Mouse (Mus musculus) liver (tissue): ENCODE data around the gene Wdr60.

Experiments
- DNase-seq: peaks from one replicate; pipeline ENCODE4 v3.0.0-alpha.2; 2020; ENCODE audit warnings: mixed read lengths

Gene Wdr60

DNA sequence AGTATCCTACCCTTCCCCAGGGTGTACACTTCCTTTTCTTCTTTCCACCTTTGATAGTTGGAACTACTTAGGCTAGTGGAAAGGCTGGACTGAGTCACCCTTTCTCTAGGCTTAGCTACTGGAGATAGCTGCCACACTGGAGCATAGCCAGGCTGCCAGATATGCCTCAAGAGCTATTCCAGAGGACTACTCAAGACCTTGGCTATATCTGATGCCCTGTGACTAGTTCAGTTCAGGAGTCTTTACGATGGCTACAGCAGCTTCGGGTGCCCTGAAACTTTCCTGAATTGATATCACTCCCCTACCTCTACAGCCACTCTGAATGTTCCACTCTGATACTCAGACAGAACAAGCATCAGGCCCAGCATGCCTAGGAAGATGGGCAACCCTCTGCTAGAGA is 1.9 kb upstream of the Wdr60 start:
- no peak for DNase-seq

- DNase-seq, result no peak
These were observed 4.5 kb downstream of the Wdr60 start for GRCm38 (mm10) chr12:116258321-116258720.

DNA sequence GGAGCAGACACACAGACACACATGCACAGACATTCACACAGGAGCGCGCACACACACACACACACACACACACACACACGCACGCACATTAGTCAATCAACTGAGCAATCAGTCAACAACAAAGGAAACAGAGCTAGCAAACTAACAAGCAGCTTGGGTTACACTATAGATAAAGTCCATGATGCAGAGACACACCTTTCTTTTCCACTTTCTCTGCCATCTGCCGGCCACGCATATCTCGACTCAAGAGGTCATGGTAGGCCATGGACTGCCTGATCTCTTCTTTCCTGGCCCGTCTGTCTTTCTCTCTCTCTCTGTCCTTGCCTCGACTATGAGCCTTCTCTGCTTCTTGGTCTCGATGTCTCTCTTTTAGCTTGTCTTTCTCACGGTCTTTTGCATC is 7.2 kb downstream of the Wdr60 start:
- DNase-seq, result no peak

DNA sequence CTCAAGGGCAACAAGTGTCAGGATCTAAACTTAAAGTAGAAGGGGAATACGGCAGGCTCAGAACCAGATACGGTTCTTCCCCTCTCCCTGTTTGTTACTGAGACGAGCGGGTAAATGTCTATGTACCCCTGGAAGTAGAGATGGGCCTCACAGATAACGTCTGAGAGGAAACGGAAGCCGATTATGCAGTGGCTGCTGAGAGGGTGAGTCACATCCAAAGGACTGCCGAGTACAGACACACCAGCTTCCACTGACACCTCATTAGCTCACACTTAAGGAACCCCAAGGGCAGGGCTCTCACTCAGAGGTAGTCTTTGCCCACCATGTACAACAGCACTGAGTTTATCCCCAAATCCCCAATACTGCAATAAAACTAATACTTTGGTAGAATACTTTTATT is 8.2 kb downstream of the Wdr60 start:
- DNase-seq, result no peak

GRCm38 (mm10) chr12:116244601-116245000 is 18.2 kb downstream of the Wdr60 start:
- no peak for DNase-seq

GRCm38 (mm10) chr12:116238803-116239202 is 24.0 kb downstream of the Wdr60 start:
- no peak for DNase-seq

GRCm38 (mm10) chr12:116238370-116238769 is 24.5 kb downstream of the Wdr60 start:
- no peak for DNase-seq

- DNase-seq, result no peak
These were observed 26.2 kb downstream of the Wdr60 start for GRCm38 (mm10) chr12:116236658-116237057.

- no peak for DNase-seq
These were observed 27.5 kb downstream of the Wdr60 start for GRCm38 (mm10) chr12:116235356-116235755.

DNA sequence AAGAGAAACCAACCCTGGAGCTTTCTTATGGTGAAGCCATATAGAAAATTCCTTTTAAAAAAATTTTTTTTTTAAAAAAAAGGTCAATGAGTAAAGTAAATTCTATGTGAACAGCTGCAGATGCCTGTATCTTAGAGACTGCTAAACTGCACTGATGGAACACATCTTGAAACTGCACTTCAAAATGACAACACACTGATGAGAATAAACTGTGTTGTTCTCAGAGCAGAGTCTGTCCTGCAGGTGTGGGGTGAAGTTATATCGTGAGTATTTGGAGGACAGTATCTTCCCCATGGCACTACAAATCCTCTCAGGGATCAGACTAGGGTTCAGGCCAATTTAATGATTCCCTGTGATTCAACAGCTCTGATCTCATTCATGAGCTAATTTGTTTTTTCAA is 30.8 kb downstream of the Wdr60 start:
- DNase-seq, result no peak

DNA sequence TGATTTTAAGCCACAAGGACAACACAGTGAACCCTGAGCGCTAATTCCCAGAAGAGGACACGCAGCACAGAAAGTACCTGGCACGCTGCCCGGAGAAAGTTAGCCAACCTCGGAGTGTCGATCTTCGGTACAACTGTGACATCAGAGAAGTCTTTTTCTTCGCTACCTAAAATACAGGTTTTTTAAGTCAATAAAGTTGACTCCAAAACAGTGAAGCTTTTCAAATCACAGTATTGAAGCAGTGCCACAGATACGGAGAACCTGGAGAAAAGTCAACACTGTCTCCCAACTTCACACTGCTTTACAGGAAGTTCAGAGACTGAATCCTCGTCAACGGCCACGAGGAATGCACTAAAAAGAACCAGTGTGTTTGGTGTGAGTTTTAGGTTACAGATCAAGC is 31.2 kb downstream of the Wdr60 start:
- peak; percentile 11 for DNase-seq

GRCm38 (mm10) chr12:116229451-116229850 is 33.4 kb downstream of the Wdr60 start:
- no peak for DNase-seq

DNA sequence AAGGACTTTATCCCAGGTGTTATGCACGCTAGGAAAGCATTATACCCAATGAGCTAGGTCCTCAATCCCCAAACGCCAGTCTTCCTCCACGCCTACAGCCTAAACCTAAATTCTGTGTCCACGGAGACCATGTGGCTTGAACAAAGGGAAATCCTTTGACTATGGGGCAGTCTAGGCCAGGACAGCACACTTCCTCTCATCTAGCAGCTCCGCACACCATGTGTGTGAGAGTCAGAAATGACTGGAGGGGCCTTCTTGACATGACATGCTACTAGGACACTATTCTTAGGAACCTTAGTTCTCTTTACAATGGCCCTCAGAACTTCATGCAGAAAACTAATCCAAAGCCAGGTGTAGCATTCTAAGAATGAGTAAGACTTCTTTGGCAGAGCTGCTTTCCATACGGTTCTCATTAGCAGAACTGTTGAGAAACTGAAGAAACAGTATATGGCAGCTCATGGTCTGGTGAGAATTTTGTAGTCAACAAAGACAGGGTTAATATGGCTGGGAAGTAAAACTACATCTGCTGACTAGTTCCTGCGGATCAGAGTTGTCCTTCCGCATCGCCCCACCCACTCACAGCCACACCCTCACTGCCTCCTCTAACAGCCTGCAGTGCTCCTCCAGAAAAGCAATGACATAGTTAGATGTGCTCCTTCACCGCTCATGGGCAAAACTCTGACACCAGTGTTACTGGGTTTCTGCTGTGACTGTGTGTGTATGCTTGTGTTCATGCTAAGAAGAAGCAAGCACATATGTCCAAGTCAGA is 36.3 kb downstream of the Wdr60 start:
- no peak for DNase-seq

GRCm38 (mm10) chr12:116223107-116223506 is 39.7 kb downstream of the Wdr60 start:
- no peak for DNase-seq

GRCm38 (mm10) chr12:116207486-116207885 is 55.3 kb downstream of the Wdr60 start:
- DNase-seq, result no peak

DNA sequence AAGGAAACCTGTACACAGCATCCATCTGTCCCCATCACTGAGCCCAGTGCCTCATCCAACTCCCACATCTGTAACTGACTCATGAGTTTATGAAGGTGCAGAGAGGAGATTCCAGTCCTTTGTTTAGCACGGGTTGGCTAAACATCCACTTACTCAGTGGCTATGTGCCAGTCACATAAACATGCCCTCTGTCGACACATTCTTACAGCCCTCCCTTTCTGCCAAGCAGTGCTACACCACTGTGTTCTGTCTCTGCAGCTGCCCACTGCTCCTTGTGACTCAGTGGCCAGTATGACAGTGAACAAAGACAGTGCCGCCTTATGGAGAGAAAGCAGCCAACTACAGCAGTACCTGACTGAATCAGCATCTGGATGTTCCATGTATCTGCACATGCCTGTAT is 57.1 kb downstream of the Wdr60 start:
- no peak for DNase-seq

GRCm38 (mm10) chr12:116202176-116202981 is 60.4 kb downstream of the Wdr60 start:
- peak; percentile 58 for DNase-seq

- no peak for DNase-seq
These were observed 64.0 kb downstream of the Wdr60 start for GRCm38 (mm10) chr12:116198791-116199190.

- DNase-seq, result no peak
These were observed 66.6 kb downstream of the Wdr60 start for GRCm38 (mm10) chr12:116196221-116196620.

GRCm38 (mm10) chr12:116194641-116195040 is 68.2 kb downstream of the Wdr60 start:
- DNase-seq, result no peak

- no peak for DNase-seq
These were observed 68.9 kb downstream of the Wdr60 start for GRCm38 (mm10) chr12:116193952-116194351.

DNA sequence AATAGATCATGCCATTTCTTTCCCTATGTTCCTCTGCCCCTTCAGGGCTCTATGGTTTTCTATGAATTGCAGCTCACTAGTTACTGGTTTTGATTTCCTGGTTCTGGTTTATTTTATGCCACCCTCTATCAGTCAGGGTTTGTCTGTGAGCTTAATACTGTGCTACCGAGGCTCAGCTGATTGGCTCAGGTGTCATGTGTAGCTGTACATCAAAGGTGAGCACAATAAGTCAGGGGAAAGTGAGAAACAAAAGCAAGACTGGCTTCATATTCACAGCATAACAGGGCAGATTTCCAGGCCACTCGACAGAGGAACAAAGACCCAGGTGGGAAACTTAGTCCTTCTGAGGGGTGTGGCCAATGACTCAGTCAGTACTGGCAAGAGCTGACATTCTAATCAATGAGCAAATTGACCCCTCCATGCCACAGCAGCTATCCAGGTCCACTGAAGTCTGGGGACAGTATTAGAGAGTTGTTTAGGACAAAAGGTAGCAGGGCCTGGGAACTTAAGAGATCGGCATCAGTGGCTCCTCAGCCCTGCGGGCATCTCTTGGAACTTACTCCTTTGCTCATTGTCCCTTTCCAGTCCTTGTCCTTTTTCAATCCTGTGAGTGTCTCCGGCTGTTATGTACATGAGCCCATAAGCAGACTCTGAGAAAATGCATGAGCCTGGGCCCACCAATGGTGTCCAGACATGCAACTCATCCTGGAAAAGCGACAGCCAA is 79.4 kb downstream of the Wdr60 start:
- DNase-seq, result no peak

- DNase-seq, result no peak
These were observed 80.4 kb downstream of the Wdr60 start for GRCm38 (mm10) chr12:116182376-116182775.
